Mouse (Mus musculus) limb, embryonic 11.5 days (tissue): Measurements from ENCODE around the gene Scube1. TPM values are rescaled to one million over a fixed set of nuclear protein-coding genes. Genes with fewer than 3 reads are reported as not detected.
A peak's percentile ranks its signal among the peaks of the same experiment; 100 is the strongest.

Experiments used
- ATAC-seq: fragments of 200-750 bp; cut with Nextera tagmentation; 2 replicates; pipeline ENCODE4 v1.8.0; 2017; ENCODE audit warnings: low read depth; ENCODE audit not compliant: insufficient number of reproducible peaks, low FRiP score, low TSS enrichment
- DNase-seq: peaks from one replicate; pipeline ENCODE4 v3.0.0-alpha.2; 2015; ENCODE audit warnings: low spot score
- H3K27ac ChIP-seq: fragments of 300-500 bp; sonication (generic); replicated peaks from 2 replicates; pipeline ENCODE4 v1.5.1; 2014; ENCODE audit warnings: low read depth, mild to moderate bottlenecking, low read length
- H3K27me3 ChIP-seq: fragments of 300-500 bp; sonication (generic); 2 replicates; pipeline ENCODE4 v1.6.1; 2014; ENCODE audit warnings: mild to moderate bottlenecking, low read length, mixed read lengths; ENCODE audit not compliant: control insufficient read depth, insufficient read depth
- H3K36me3 ChIP-seq: fragments of 300-500 bp; sonication (generic); 2 replicates; pipeline ENCODE4 v1.6.1; 2014; ENCODE audit warnings: mild to moderate bottlenecking, low read length, moderate library complexity, mixed read lengths; ENCODE audit not compliant: control insufficient read depth, insufficient read depth
- H3K4me1 ChIP-seq: fragments of 300-500 bp; sonication (generic); 2 replicates; pipeline ENCODE4 v1.6.1; 2014; ENCODE audit warnings: low read length, mixed read lengths; ENCODE audit not compliant: control insufficient read depth, insufficient read depth
- H3K4me2 ChIP-seq: fragments of 300-500 bp; sonication (generic); 2 replicates; pipeline ENCODE4 v1.6.1; 2014; ENCODE audit warnings: low read depth, mild to moderate bottlenecking, moderate library complexity; ENCODE audit not compliant: severe bottlenecking
- H3K4me3 ChIP-seq: fragments of 300-500 bp; sonication (generic); 2 replicates; pipeline ENCODE4 v1.5.1; 2014; ENCODE audit warnings: low read depth, low read length
- H3K9ac ChIP-seq: fragments of 300-500 bp; sonication (generic); 2 replicates; pipeline ENCODE4 v1.6.1; 2014; ENCODE audit warnings: mild to moderate bottlenecking, low read length
- H3K9me3 ChIP-seq: fragments of 300-500 bp; sonication (generic); 2 replicates; pipeline ENCODE4 v1.6.1; 2016; ENCODE audit warnings: low read length; ENCODE audit not compliant: control insufficient read depth
- WGBS: fragments of 180-500 bp; shearing (Covaris S2); extraction: QIAGEN DNeasy Blood & Tissue Kit; methylation state at CpG from one replicate; pipeline ENCODE4 v1.1.7; 2014; 5-methylcytosine and 5-hydroxymethylcytosine counted together
- polyA plus RNA-seq: library from polyadenylated mRNA; unstranded; fragments of >200 nt; fragmentation: Nextera tagmentation; extraction: Ambion mirVana; gene quantifications from 2 replicates; pipeline ENCODE4 v1.2.1, GENCODE M21; 2014

Gene Scube1
- polyA plus RNA-seq, 1 experiment from 2014 or later = 62.3 TPM

DNA sequence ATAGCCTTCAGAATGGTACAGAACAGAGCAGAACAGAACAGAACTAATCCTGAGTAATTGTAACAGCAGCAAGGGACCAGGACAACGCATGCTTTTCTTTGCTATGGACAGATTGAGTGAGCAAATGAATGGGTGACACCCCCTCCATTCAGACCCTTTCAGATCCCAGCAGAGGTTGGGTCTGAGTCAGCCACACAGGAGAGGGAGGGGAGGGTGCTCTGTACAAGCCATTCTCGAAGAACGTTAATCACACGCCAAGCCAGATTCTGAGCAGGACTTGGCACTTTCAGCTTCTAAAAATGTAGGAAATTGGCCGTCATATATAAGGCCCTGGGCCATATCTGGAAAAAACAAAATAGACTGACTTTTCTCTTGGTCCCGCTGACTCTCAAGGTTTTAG is 57.3 kb downstream of the Scube1 start:
- peaks cover 49% of the 10 kb centered on the region for H3K4me1 ChIP-seq
- WGBS = 39% methylated on average over 6 of the region's 6 CpGs
- 0 out of 2 replicates have a peak overlapping the region, but pooled peaks have one; percentile 16 for H3K27ac ChIP-seq
- DNase-seq (no peak), ATAC-seq (no peak)
- no peak overlapping the region for H3K4me3 ChIP-seq
- 0 out of 2 replicates have a peak, but pooled peaks cover 2% of the 10 kb centered on the region for H3K27me3 ChIP-seq
- no peak overlapping the region for H3K9ac ChIP-seq
- H3K9me3 ChIP-seq = no peaks in the 10 kb centered on the region
- no peak overlapping the region for H3K4me2 ChIP-seq
- no peaks in the 10 kb centered on the region for H3K36me3 ChIP-seq

DNA sequence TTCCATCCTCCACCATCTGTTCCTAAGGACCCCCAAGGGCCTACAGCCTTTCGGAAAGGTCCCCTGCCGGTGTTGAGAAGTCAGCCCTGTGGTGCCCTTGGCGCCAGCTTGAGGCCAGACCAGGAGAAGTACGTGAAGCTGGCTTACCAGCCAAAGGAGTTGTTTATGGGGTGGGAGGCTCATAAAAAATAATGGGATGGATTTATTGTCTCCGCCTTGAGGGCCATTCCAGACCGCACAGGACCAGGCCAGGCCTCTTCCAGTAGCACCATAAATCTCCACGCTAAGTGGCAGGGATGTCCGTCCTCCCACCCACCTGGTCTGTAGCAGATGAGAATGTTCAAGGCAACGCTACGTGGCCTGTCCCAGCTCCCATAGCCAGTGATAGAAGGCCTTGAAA is 58.4 kb downstream of the Scube1 start:
- Histone ChIP-seq H3K4me2 (0 out of 2 replicates have a peak overlapping the region, but pooled peaks have one; percentile 15), H3K4me1 (peaks cover 49% of the 10 kb centered on the region)
- peak; percentile 76 for ATAC-seq

DNA sequence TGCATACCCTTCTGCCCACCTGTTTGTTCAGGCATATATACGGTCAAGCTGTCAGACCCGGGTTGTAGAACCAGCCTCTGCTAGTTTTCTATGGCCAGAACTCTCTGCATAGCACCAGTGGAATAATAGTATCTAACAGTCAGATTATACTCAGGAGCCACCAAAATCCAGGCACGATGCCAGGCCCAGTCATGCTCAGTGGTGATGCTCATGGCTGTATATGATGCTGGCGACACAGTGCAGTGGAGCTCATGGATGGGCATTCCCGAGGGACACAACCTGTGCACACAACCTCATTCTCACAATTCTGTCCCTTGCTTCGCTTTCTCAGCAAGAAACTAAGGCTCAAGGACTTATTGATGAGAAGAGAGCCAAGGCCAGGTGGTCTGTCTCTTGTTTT is 58.8 kb downstream of the Scube1 start:
- no peak for DNase-seq
- 45% methylated on average over 6 of the region's 6 CpGs for WGBS
- ATAC-seq = no peak
- H3K9ac ChIP-seq = no peak overlapping the region
- H3K36me3 ChIP-seq = no peaks in the 10 kb centered on the region
- H3K4me3 ChIP-seq = no peak overlapping the region
- peaks cover 49% of the 10 kb centered on the region for H3K4me1 ChIP-seq
- H3K4me2 ChIP-seq = peak overlapping the region; percentile 15; the same call in 1 of the 2 replicates
- 0 out of 2 replicates have a peak, but pooled peaks cover 2% of the 10 kb centered on the region for H3K27me3 ChIP-seq
- H3K27ac ChIP-seq = peak overlapping the region; percentile 72
- no peaks in the 10 kb centered on the region for H3K9me3 ChIP-seq

More for the DNA sequence above, 58.4 kb downstream of the Scube1 start:
- Histone ChIP-seq H3K27me3 (0 out of 2 replicates have a peak, but pooled peaks cover 2% of the 10 kb centered on the region), H3K9me3 (no peaks in the 10 kb centered on the region), H3K9ac (no peak overlapping the region), H3K27ac (peak overlapping the region; percentile 72), H3K4me3 (no peak overlapping the region), H3K36me3 (no peaks in the 10 kb centered on the region)
- peak; percentile 85 for DNase-seq
- 2% methylated on average over 10 of the region's 10 CpGs for WGBS

DNA sequence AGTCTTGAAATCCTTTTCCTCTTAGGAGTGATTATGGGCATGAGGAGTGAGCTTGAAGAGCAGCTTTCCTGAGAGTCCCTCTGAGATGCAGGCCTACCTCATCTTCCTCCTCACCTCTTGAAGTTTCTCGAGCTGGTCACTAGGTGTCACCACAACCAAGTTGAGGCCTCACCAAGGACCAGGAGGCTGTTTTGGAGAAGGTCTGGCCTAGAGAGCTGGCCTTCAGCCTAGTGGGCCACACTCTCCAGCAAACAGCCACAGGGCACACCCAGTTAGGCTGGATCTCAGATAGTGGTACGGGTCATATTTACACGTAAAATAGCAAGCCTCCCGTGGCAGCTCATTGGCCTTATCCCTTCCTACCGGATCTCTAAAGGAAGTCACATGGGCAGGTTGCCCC is 60.1 kb downstream of the Scube1 start:
- peaks cover 49% of the 10 kb centered on the region for H3K4me1 ChIP-seq
- H3K9ac ChIP-seq = no peak overlapping the region
- ATAC-seq (no peak), DNase-seq (peak; percentile 57)
- H3K36me3 ChIP-seq = no peaks in the 10 kb centered on the region; the same call in 1 of the 2 replicates
- 52% methylated on average over 5 of the region's 5 CpGs for WGBS
- H3K27me3 ChIP-seq = 0 out of 2 replicates have a peak, but pooled peaks cover 2% of the 10 kb centered on the region
- H3K4me2 ChIP-seq = no peak overlapping the region
- no peak overlapping the region for H3K4me3 ChIP-seq
- H3K9me3 ChIP-seq = no peaks in the 10 kb centered on the region
- H3K27ac ChIP-seq = no peak overlapping the region

GRCm38 (mm10) chr15:83663066-83663465 is 61.8 kb downstream of the Scube1 start:
- WGBS = 66% methylated on average over 4 of the region's 4 CpGs
- peaks cover 41% of the 10 kb centered on the region for H3K4me1 ChIP-seq

DNA sequence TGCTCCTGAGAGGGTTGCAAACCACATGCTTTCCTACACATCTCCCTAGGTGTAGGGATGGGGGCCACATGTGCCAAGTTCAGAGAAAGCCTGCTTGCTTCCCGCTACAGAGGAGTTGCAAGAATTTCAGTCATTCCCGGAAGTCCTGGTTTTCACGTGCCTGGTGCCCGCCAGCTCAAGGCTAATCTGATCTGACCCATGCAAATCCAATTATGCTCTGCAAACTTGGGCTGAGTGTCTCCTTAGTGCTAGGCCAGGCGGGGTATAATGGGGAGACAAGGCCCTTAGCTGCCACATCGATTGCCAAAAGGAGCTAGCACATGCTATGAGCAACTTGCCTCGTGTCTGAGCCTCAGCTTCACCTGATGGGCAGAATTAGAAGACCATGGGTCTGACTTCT is 62.7 kb downstream of the Scube1 start:
- Histone ChIP-seq H3K27me3 (no peaks in the 10 kb centered on the region), H3K27ac (no peak overlapping the region), H3K9ac (no peak overlapping the region), H3K4me1 (peaks cover 33% of the 10 kb centered on the region), H3K9me3 (no peaks in the 10 kb centered on the region), H3K36me3 (no peaks in the 10 kb centered on the region; the same call in 1 of the 2 replicates), H3K4me3 (no peak overlapping the region), H3K4me2 (no peak overlapping the region)
- no peak for DNase-seq
- 40% methylated on average over 7 of the region's 7 CpGs for WGBS
- ATAC-seq = no peak

More at GRCm38 (mm10) chr15:83663066-83663465, 61.8 kb downstream of the Scube1 start:
- Histone ChIP-seq H3K9ac (no peak overlapping the region), H3K9me3 (no peaks in the 10 kb centered on the region), H3K27ac (no peak overlapping the region), H3K27me3 (no peaks in the 10 kb centered on the region), H3K4me3 (no peak overlapping the region), H3K4me2 (no peak overlapping the region), H3K36me3 (no peaks in the 10 kb centered on the region; the same call in 1 of the 2 replicates)
- DNase-seq = no peak
- ATAC-seq = no peak

DNA sequence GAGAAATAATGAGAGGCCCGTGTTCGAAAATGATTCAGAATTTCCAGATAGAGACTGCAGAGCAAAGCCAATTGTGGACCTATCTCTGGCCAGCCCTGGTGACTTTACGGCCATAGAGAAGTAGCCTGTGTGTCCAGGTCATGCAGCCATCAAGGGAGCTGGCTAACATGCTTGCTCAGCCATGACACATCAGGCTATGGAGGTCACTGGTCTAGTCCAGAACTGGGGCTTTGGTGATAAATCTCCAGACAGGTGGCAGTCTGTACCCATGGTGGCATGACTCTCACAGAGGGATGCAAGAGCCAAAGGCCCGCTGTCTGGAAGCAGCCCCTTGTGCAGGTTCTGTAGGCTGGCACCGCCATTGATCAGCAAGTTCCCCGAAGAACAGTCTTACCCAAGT is 82.3 kb downstream of the Scube1 start:
- peaks cover 28% of the 10 kb centered on the region for H3K4me1 ChIP-seq
- 96% methylated on average over 6 of the region's 6 CpGs for WGBS
- peaks cover 3% of the 10 kb centered on the region; the same call in 1 of the 2 replicates for H3K36me3 ChIP-seq
- H3K4me2 ChIP-seq = no peak overlapping the region
- ATAC-seq = no peak
- H3K9me3 ChIP-seq = no peaks in the 10 kb centered on the region
- no peak overlapping the region for H3K4me3 ChIP-seq
- H3K27ac ChIP-seq = no peak overlapping the region
- no peak for DNase-seq
- H3K9ac ChIP-seq = no peak overlapping the region
- no peaks in the 10 kb centered on the region for H3K27me3 ChIP-seq

- H3K4me3 ChIP-seq = no peak overlapping the region
- ATAC-seq = no peak
- DNase-seq = peak; percentile 53
- H3K9me3 ChIP-seq = no peaks in the 10 kb centered on the region
- H3K9ac ChIP-seq = no peak overlapping the region
- H3K27me3 ChIP-seq = no peaks in the 10 kb centered on the region
- peaks cover 30% of the 10 kb centered on the region for H3K4me1 ChIP-seq
- 4% methylated on average over 4 of the region's 4 CpGs for WGBS
- H3K36me3 ChIP-seq = 0 out of 2 replicates have a peak, but pooled peaks cover 2% of the 10 kb centered on the region
- H3K4me2 ChIP-seq = no peak overlapping the region
- peak overlapping the region; percentile 68 for H3K27ac ChIP-seq
Measured at GRCm38 (mm10) chr15:83640208-83640607, 84.6 kb downstream of the Scube1 start.

DNA sequence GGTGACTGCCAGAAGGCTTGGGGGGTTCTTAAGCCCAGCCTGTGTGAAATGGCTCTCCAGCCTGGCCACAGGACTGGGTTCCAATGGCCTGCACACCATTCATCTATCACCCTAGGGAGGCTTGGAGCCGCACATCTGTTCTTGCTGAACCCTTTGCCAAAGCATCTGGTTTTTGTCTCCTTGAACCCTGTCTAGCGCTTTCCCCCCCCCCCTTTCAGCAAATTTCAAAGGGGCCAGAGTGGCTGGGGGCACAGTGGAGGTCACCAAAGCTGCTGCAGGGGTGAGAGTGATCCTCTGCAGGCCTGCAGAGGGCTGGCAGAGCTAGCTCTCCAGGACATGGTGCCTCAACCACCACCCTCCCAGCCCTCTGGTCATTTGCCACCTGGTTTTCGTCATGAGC is 85.7 kb downstream of the Scube1 start:
- Histone ChIP-seq H3K4me2 (no peak overlapping the region), H3K9me3 (no peaks in the 10 kb centered on the region), H3K9ac (no peak overlapping the region), H3K4me1 (peaks cover 30% of the 10 kb centered on the region), H3K4me3 (no peak overlapping the region), H3K36me3 (0 out of 2 replicates have a peak, but pooled peaks cover 2% of the 10 kb centered on the region), H3K27me3 (no peaks in the 10 kb centered on the region), H3K27ac (peak overlapping the region; percentile 64; the same call in 1 of the 2 replicates)
- peak; percentile 82 for ATAC-seq
- WGBS = 8% methylated on average over 3 of the region's 3 CpGs
- DNase-seq = peak; percentile 85
